Mouse (Mus musculus): Measurements from ENCODE around the gene Pgr15l.

Pgr15l gene

GRCm38 (mm10) chrX:97072369-97072768, at the start of gene Pgr15l:
Gene Pgr15l (plus strand): TSS chrX:97072596.
- in situ Hi-C loops (cut with MboI, MseI), result loop anchor here (10.0 kb wide), 1 partner anchor 1732 kb away; no protein-coding TSS in a partner anchor

- in situ Hi-C loops (cut with MboI, MseI), result no loop called here
Measured at GRCm38 (mm10) chrX:97027540-97027939, 44.9 kb upstream of the Pgr15l start.

- in situ Hi-C loops (cut with MboI, MseI), result loop anchor here (10.0 kb wide), 1 partner anchor 1735 kb away; no protein-coding TSS in a partner anchor
Measured at GRCm38 (mm10) chrX:97069816-97070215, 2.6 kb upstream of the Pgr15l start.

All from T-helper 2 cell (primary cell).